Mouse (Mus musculus): ENCODE data around the gene Eps8.

GRCm38 (mm10) chr6:137469541-137469940 is 185.1 kb downstream of the Eps8 start:
- TF ChIP-seq POLR2A (IDR thresholded peaks at IDR 0.05; ENCODE audit: borderline replicate concordance, insufficient read depth, low read length) (no peak), CTCF (IDR thresholded peaks at IDR 0.05; ENCODE audit: borderline replicate concordance, insufficient read depth, low read depth, low read length) (no peak)
